Mouse (Mus musculus) intestine, embryonic 16.5 days (tissue): ENCODE data around the gene Muc4. TPM values are rescaled to one million over a fixed set of nuclear protein-coding genes. Genes with fewer than 3 reads are reported as not detected.
A peak's percentile ranks its signal among the peaks of the same experiment; 100 is the strongest.

Experiments
- ATAC-seq: fragments of 200-750 bp; cut with Nextera tagmentation; 2 replicates; pipeline ENCODE4 v1.8.0; 2017; ENCODE audit warnings: moderate TSS enrichment, moderate library complexity
- H3K27ac ChIP-seq: fragments of 300-500 bp; sonication (generic); 2 replicates; pipeline ENCODE4 v1.5.1; 2014; ENCODE audit warnings: mild to moderate bottlenecking, low read length
- H3K27me3 ChIP-seq: fragments of 300-500 bp; sonication (generic); replicated peaks from 2 replicates; pipeline ENCODE4 v1.6.1; 2014; ENCODE audit warnings: low read length, control low read depth, mixed read lengths; ENCODE audit not compliant: control insufficient read depth, insufficient read depth
- H3K36me3 ChIP-seq: fragments of 300-500 bp; sonication (generic); 2 replicates; pipeline ENCODE4 v1.6.1; 2014; ENCODE audit warnings: low read length, control low read depth; ENCODE audit not compliant: control insufficient read depth, insufficient read depth
- H3K4me1 ChIP-seq: fragments of 300-500 bp; sonication (generic); 2 replicates; pipeline ENCODE4 v1.6.1; 2014; ENCODE audit warnings: low read length, control low read depth, mixed read lengths; ENCODE audit not compliant: control insufficient read depth, insufficient read depth
- H3K4me2 ChIP-seq: fragments of 300-500 bp; sonication (generic); 2 replicates; pipeline ENCODE4 v1.6.1; 2014; ENCODE audit warnings: low read depth, low read length, control low read depth
- H3K4me3 ChIP-seq: fragments of 300-500 bp; sonication (generic); 2 replicates; pipeline ENCODE4 v1.5.1; 2014; ENCODE audit warnings: mild to moderate bottlenecking, low read length
- H3K9ac ChIP-seq: fragments of 300-500 bp; sonication (generic); 2 replicates; pipeline ENCODE4 v1.6.1; 2014; ENCODE audit warnings: low read depth, low read length
- H3K9me3 ChIP-seq: fragments of 300-500 bp; sonication (generic); 2 replicates; pipeline ENCODE4 v1.6.1; 2016; ENCODE audit warnings: low read length, control low read depth; ENCODE audit not compliant: control insufficient read depth
- WGBS: fragments of 180-500 bp; shearing (Covaris S2); extraction: QIAGEN DNeasy Blood & Tissue Kit; methylation state at CpG from one replicate; pipeline ENCODE4 v1.1.7; 2014; 5-methylcytosine and 5-hydroxymethylcytosine counted together
- polyA plus RNA-seq: library from polyadenylated mRNA; unstranded; fragments of >200 nt; fragmentation: Nextera tagmentation; extraction: Ambion mirVana; gene quantifications from 2 replicates; pipeline ENCODE4 v1.2.1, GENCODE M21; 2015

Gene Muc4
- polyA plus RNA-seq, 1 experiment from 2014 or later: 2.4 TPM

- Histone ChIP-seq H3K4me1 (peaks cover 15% of the 10 kb centered on the region), H3K27ac (no peak overlapping the region), H3K4me3 (no peak overlapping the region), H3K36me3 (no peaks in the 10 kb centered on the region), H3K4me2 (no peak overlapping the region), H3K9ac (no peak overlapping the region), H3K27me3 (no peaks in the 10 kb centered on the region), H3K9me3 (peaks cover 6% of the 10 kb centered on the region; the same call in 1 of the 2 replicates)
- no peak for ATAC-seq
- WGBS: 99% methylated on average over 3 of the region's 3 CpGs
These were observed 30.1 kb upstream of the Muc4 start for GRCm38 (mm10) chr16:32705606-32706005.

- peak overlapping the region; percentile 82 for H3K27ac ChIP-seq
- H3K4me3 ChIP-seq: no peak overlapping the region
- no peaks in the 10 kb centered on the region for H3K27me3 ChIP-seq
- 53% methylated on average over 17 of the region's 17 CpGs for WGBS
- H3K9ac ChIP-seq: peak overlapping the region; percentile 37
- H3K36me3 ChIP-seq: no peaks in the 10 kb centered on the region
- peaks cover 15% of the 10 kb centered on the region for H3K4me1 ChIP-seq
- H3K4me2 ChIP-seq: peak overlapping the region; percentile 52
- peaks cover 2% of the 10 kb centered on the region; the same call in 1 of the 2 replicates for H3K9me3 ChIP-seq
- peak; percentile 75 for ATAC-seq
These were observed 28.4 kb upstream of the Muc4 start for GRCm38 (mm10) chr16:32707111-32707823.

GRCm38 (mm10) chr16:32707824-32708456 lies 27.7 kb upstream of the Muc4 start:
- H3K4me3 ChIP-seq: peak overlapping the region; percentile 7; the same call in 1 of the 2 replicates
- H3K9me3 ChIP-seq: peaks cover 2% of the 10 kb centered on the region; the same call in 1 of the 2 replicates
- peak; percentile 85 for ATAC-seq
- no peaks in the 10 kb centered on the region for H3K27me3 ChIP-seq
- H3K27ac ChIP-seq: peak overlapping the region; percentile 82
- H3K36me3 ChIP-seq: no peaks in the 10 kb centered on the region
- 27% methylated on average over 9 of the region's 9 CpGs for WGBS
- H3K9ac ChIP-seq: peak overlapping the region; percentile 44
- H3K4me1 ChIP-seq: peaks cover 15% of the 10 kb centered on the region
- peak overlapping the region; percentile 52 for H3K4me2 ChIP-seq

GRCm38 (mm10) chr16:32708457-32709033 lies 27.1 kb upstream of the Muc4 start:
- WGBS: 39% methylated on average over 10 of the region's 10 CpGs
- Histone ChIP-seq H3K4me1 (peaks cover 15% of the 10 kb centered on the region), H3K36me3 (no peaks in the 10 kb centered on the region), H3K4me2 (peak overlapping the region; percentile 52), H3K4me3 (peak overlapping the region; percentile 7; the same call in 1 of the 2 replicates), H3K27ac (peak overlapping the region; percentile 82), H3K27me3 (no peaks in the 10 kb centered on the region), H3K9ac (peak overlapping the region; percentile 44; the same call in 1 of the 2 replicates), H3K9me3 (peaks cover 2% of the 10 kb centered on the region; the same call in 1 of the 2 replicates)
- peak; percentile 55 for ATAC-seq

- peak overlapping the region; percentile 82 for H3K27ac ChIP-seq
- no peaks in the 10 kb centered on the region for H3K27me3 ChIP-seq
- H3K9ac ChIP-seq: peak overlapping the region; percentile 12; the same call in 1 of the 2 replicates
- peaks cover 2% of the 10 kb centered on the region; the same call in 1 of the 2 replicates for H3K9me3 ChIP-seq
- ATAC-seq: no peak
- peaks cover 15% of the 10 kb centered on the region for H3K4me1 ChIP-seq
- H3K4me2 ChIP-seq: no peak overlapping the region
- H3K4me3 ChIP-seq: no peak overlapping the region
- 89% methylated on average over 8 of the region's 8 CpGs for WGBS
- no peaks in the 10 kb centered on the region for H3K36me3 ChIP-seq
These were observed 26.6 kb upstream of the Muc4 start for GRCm38 (mm10) chr16:32709116-32709515.

DNA sequence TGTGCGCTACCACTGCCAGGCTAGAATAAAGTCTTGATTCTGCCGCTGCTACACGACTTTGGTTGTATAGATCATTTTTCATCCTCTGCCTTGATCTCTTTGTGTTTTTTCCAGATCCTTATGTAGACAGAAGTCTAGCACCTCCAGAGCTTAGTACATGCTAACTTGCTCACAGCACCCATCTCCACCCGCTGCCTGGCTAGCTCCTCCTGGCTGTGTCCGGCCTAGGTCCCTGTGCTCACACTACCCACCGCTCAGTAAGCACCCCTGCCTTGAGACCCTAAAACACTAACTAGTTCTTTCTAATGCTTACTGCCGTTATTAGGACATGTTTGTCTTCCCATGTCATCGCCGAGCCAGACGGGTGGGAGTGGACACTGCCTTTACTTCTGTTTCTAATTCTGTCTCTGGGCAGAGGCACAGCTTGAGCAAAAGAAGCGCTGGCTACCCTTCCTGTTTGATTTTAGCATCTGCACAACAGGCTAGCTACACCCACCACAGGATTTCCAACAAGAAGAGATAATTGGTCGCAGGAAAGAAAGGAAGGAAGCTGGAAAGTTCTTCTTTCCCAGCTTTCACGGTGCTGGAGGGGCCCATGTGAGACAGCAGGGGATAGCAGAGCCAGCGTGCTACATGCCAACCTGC lies 25.1 kb upstream of the Muc4 start:
- no peak overlapping the region for H3K4me3 ChIP-seq
- peaks cover 1% of the 10 kb centered on the region; the same call in 1 of the 2 replicates for H3K9me3 ChIP-seq
- no peak overlapping the region for H3K4me2 ChIP-seq
- H3K36me3 ChIP-seq: no peaks in the 10 kb centered on the region
- H3K27me3 ChIP-seq: no peaks in the 10 kb centered on the region
- WGBS: 72% methylated on average over 14 of the region's 14 CpGs
- no peak overlapping the region for H3K27ac ChIP-seq
- peaks cover 18% of the 10 kb centered on the region for H3K4me1 ChIP-seq
- no peak overlapping the region for H3K9ac ChIP-seq
- no peak for ATAC-seq

DNA sequence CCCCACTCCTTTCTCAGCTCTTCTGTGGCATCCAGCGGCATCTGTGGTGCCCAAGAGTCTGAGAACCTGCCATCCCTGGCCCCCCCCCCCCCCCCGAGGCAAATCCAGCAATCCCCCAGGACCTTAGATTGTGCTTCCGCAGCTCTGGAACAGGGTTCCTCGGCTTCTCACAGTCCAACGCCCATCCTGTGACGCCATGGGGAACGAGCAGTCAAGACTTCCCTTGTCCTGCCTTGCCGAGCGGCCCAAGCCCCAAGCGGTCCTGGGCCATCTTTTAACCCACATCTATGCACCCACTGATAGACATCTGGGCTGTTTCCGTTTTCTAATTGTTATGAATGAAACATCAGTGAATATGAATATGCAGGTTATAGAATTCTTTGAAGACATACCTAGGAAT lies 23.5 kb upstream of the Muc4 start:
- H3K9me3 ChIP-seq: no peaks in the 10 kb centered on the region
- 89% methylated on average over 11 of the region's 11 CpGs for WGBS
- H3K27me3 ChIP-seq: no peaks in the 10 kb centered on the region
- no peak overlapping the region for H3K9ac ChIP-seq
- H3K4me1 ChIP-seq: peaks cover 16% of the 10 kb centered on the region
- H3K27ac ChIP-seq: no peak overlapping the region
- H3K4me2 ChIP-seq: no peak overlapping the region
- ATAC-seq: no peak
- no peaks in the 10 kb centered on the region for H3K36me3 ChIP-seq
- no peak overlapping the region for H3K4me3 ChIP-seq

DNA sequence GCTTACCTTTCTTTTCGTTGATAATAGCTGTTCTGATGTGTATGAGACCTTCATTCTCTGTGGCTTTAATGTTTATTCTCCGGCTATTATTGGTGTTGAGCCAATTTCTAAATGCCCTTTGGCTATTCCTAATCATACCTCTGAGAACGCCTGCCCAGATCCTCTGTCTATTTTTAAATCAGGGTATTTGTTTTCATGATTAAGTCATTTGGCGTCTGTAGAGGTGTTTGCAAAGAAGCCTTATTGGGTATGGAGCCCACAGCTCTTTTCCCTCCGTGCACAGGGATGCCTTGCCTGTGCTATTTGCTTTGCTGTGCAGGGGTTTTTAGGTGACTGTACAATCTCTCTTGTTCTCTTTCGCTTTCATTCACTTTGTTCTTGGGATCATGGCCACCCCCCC lies 22.1 kb upstream of the Muc4 start:
- H3K4me1 ChIP-seq: peaks cover 7% of the 10 kb centered on the region
- no peak overlapping the region for H3K9ac ChIP-seq
- H3K4me3 ChIP-seq: no peak overlapping the region
- WGBS: 66% methylated on average over 6 of the region's 6 CpGs
- no peaks in the 10 kb centered on the region for H3K27me3 ChIP-seq
- ATAC-seq: no peak
- no peaks in the 10 kb centered on the region for H3K36me3 ChIP-seq
- H3K4me2 ChIP-seq: no peak overlapping the region
- no peak overlapping the region for H3K27ac ChIP-seq
- no peaks in the 10 kb centered on the region for H3K9me3 ChIP-seq

DNA sequence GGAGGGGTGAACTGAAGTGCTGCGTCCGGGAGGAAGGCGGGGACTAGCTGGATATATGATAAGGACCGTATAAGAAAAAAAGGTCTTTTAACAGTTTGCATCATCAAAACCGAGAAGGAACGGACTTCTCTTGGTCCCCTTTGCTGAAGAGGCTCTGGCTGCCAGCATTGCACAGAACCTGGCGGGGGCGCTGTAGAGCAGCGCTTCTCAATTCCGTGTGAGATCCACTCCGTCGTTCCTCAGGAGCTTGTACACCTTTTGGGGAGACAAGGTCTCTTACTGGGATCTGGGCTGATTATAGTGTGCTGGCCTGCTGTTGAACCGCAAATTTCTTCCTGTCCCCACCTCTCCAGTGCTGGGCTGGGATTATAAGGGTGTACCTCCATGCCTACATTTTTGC lies 20.3 kb upstream of the Muc4 start:
- WGBS: 21% methylated on average over 13 of the region's 13 CpGs
- H3K27ac ChIP-seq: no peak overlapping the region
- no peak overlapping the region for H3K9ac ChIP-seq
- H3K4me3 ChIP-seq: no peak overlapping the region
- ATAC-seq: 0 out of 2 replicates have a peak, but pooled peaks have one; percentile 26
- no peaks in the 10 kb centered on the region for H3K27me3 ChIP-seq
- 0 out of 2 replicates have a peak, but pooled peaks cover 3% of the 10 kb centered on the region for H3K4me1 ChIP-seq
- no peaks in the 10 kb centered on the region for H3K36me3 ChIP-seq
- H3K9me3 ChIP-seq: no peaks in the 10 kb centered on the region
- peak overlapping the region; percentile 30; the same call in 1 of the 2 replicates for H3K4me2 ChIP-seq
